Mouse (Mus musculus) A20 (cell line): ENCODE measurements around the gene Cops6.

Experiments used
- DNase-seq: peaks from one replicate; pipeline ENCODE4 v3.0.0-alpha.2; 2011; ENCODE audit warnings: low read depth, low spot score

Cops6 gene

DNA sequence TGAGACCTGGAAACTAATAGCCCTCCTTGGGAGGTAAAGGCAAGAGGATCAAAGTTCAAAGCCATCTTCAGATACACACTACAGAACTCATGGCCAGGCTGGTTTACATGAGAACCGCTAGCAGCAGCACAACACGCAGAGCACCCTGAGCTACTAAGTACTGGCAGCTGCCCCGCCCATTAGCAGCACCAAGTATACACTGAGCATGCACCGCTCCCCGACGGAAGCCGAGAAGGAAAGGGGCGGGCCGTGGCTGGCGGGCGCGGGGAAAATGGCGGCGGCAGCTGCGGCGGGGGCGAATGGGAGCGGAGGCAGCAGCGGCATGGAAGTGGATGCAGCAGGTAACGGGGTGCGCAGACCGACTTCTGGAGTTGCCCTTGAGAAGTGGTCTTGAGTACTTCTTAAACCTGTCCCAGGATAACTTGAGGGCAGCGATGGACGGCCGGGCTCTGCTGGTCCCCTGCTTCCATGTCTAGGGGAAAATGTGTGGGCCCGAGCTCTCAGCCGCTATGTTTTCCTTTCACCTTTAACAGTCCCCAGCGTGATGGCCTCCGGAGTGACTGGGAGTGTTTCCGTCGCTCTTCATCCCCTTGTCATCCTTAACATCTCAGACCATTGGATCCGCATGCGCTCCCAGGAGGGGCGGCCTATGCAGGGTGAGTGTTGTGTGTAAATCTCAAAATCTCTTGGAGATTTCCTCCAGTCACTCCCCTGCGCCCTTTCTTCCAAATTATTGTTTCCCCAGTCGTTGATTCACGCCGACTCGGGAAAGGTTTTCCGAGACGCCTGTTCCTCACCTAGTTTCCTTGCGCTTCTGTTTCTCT, at the start of gene Cops6:
Cops6 (plus strand) TSS at position 230 of the 824 bp plus-strand sequence.
- peak; percentile 93 for DNase-seq

DNA sequence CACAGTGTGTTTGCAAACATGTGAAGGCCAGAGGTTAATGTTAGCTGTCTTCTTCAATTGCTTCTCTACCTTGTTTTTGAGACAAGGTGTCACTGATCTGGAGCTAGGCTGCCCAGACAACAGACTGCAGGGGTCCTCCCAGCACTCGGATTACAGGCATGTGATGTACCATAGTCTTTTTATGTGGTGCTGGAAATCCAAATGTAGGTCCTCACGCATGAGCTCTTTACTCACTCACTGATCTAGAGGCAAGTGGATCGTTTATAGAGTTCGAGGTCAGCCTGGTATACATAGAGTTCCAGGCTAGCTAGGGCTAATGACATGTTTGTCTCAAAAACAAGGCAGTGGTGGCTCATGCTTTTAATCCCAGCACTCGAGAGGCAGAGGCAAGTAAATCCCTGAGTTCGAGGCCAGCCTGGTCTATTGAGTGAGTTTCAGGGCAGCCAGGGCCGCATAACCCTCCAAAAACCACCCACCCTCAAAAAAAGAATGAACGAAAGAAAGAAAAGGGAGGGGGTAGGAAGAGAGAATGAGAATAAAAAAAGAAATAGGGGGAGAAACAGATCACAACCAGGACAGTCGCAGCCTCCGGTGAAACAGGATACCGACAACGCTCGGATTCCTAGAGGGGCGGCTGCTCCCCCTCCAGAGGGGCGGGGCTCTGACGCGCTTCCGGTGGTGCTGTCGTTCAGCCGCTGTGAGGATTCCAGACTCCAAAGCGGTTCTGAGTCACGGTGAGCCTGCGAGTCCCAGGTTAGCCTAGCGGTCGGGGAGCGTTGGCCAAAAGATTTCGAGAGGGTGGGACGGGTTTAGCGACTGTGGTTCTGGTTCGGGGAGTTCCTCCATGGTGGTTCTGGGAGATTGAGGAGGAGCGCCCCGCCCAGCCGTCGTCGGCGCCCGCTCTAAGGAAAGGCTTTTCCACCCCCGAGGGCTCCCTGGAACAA, 44.3 kb upstream of the Cops6 start, which contains the start of gene Zscan21:
Zscan21 (plus strand) TSS at position 649 of the 944 bp plus-strand sequence.
- peak; percentile 91 for DNase-seq

DNA sequence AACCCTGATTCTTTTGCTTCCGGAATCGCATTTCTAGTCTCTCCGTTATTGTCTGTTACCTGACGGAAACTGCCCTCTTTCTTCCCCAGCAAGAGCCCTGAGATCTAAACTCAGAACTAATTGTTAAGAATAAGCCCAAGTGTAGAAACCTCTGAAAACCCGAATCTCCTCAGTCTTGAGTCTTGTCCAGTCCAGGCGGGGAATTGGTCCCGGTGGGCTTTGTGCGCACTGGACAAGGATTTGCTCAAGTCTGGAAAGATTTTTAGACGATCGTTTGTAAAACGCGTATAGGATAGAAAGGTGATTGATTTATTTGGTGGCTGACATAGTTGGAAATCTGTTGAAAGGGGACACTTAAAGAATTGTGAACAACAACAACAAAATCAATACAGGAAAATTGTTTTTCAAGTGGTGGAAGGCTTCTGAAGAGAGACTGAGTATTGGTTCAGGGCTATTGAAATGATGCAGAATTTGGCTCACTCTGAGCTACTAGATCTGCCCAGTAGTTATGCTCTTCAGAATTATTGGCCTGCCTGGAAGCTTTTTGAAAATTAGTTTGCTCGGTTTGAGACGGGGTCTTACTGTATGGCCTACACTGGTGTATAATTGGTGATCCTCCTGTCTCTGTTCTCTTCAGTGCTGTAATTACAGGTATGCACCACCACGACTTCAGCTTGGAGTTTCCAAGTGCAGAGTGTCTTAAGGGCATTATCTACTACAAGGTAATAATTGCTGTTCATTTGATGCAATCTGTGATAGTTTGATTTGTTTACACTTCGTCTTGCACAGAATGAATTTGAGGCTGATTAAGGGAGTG, 43.5 kb upstream of the Cops6 start:
- peak; percentile 59 for DNase-seq

DNA sequence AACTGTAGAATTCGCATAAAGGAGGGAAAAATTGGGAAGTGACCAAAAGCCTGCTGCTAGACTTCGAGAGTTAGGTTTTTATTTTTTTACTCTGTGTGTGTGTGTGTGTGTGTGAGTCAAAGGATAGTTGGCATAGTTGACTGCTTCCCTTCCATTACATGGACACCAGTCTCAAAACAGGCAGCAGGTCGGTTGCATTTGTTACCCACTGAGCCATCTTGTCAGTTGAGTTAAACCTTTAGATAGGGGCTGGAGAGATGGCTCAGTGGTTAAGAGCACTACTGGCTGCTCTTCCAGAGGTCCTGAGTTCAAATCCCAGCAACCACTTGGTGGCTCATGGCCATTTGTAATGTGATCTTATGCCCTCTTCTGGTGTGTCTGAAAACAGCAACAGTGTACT, 42.8 kb upstream of the Cops6 start:
- DNase-seq = no peak

DNA sequence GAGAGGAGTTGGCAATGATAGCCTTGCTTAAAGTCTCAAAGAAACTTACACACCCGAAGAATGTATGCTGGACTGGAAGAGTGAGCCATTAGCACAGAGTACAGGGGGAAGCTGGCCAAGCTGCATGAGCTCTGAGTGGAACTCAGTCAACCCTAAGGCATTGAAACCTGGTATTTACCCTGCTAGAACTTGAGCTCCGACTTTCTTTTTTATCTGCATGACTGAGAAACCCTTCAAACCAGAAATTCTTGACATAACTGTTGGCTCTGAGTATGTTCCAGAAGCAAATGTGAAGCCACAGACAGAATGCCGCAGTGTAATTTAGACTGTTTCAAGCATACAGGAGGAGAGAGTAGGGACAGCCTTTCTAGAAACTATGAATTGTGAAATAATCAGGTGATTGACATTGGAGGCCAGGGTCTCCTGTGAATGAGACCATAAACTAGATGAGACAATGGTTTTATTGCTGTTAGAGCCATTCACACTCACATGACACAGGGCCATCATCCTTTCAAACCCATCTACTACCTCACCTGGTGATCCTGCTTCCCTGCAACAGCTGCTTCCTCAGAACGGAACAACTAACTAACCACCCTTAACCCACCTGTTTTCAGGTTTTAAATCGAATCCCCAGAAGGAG, 28.3 kb upstream of the Cops6 start:
- DNase-seq = peak; percentile 14

DNA sequence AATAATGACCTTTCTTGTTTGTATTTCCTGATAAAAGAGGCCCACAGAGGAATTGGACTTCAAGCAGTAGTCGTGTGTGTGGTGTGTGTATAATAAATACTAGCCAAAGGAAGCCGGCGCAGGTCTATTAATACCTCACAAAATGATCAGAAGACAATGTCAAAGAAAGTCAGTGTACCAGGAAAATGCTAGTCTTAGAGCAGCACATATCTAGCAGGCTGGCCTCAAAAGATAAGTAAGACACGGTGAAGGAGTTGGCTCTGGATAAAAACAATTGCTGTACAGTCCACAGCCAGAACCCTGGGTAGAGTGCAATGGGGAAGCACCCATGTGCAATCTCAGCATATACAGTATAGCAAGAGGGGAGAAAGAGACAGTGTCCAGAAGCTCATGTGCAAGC, 23.6 kb upstream of the Cops6 start:
- DNase-seq = no peak

DNA sequence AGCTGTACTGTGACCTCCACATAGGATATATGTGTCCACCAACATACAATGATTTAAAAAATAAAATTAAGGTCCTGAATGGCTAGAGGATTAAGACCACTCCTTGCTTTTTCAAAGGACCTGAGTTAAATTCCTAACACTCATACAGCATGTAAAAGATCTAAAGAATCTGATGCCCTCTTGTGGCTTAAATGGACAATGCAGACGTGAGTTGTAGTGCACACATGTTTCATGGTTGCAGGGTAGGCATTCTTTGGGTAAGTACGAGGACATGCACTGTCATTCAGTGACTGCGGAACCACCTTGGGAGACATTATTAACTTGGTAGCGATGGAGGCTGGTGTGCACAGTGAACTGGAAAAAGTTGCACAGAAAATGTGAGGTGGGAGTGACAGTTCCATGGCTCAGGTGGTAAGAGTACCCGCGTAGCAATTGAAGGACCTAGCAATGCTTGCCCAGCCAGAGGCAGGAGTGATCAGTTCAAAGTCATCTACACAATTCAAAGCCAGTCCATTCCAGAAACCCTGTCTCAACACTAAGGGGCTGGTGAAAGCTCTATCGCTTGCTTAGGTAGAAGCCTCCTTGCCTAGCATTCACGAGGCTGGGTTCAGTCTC, 22.8 kb upstream of the Cops6 start:
- DNase-seq = peak; percentile 71

DNA sequence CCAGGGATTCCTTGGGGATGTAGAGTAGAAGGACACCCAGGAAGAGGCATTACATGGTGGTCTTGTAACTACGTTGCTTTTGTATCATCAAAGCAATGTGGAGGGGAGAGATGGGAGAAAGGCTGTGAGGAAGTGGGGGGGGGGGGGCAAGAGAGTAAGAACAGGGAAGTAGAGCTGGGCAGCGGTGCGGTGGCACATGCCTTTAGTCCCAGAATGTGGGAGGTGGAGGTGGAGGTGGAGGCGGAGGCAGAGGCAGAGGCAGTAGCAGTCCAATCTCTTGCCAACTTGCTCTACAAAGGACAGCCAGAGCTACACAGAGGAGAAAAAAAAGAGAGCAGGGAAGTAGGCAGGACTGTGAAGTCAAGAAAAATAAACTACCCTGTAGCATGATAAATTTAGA, 22.3 kb upstream of the Cops6 start:
- peak; percentile 24 for DNase-seq

DNA sequence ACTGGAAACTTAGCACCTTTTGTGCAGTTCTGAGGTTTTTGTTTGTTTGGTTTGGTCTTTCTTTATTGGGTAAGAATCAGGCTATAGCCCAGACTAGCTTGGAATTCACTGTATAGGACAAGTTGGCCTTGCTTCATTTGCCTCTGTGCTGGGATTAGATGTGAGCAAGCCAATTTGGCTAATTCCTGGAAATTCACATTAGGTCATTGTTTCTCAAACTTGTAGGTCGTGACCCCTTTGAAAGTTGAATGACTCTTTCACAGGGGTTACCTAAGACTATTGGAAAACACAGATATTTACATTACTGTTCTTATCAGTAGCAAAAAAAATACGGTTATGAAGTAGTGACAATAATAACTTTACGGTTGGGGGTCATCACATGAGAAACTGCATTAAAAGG, 6.5 kb upstream of the Cops6 start:
- DNase-seq = no peak

DNA sequence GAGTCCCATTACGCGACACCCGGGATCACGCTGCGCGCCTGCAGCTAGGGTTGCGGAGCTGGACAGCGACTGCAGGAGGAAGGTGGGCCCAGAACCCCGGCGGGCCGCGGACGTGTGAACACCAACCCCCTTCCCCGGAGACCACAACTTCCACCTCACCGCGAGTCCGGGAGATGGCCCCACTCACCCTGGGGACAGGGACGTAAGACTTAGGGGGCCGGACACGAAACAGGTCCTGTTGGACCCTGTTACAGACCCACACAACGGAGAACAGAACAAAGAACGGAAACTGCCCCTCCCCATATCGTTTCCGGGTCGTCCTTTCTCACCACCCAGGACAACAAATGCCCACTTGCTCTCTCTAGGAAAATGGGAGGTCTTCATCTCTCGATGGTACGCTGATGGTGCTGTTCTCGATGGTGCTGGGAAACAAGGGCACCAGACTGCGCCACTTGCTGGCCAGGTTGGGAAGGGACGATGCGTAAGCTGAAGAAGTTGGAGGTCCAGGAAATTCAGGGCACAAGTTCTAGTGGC, 5.4 kb upstream of the Cops6 start, which contains the start of gene Zfp113:
Zfp113 (minus strand) TSS at position 302 of the 534 bp plus-strand sequence.
- peak; percentile 93 for DNase-seq

DNA sequence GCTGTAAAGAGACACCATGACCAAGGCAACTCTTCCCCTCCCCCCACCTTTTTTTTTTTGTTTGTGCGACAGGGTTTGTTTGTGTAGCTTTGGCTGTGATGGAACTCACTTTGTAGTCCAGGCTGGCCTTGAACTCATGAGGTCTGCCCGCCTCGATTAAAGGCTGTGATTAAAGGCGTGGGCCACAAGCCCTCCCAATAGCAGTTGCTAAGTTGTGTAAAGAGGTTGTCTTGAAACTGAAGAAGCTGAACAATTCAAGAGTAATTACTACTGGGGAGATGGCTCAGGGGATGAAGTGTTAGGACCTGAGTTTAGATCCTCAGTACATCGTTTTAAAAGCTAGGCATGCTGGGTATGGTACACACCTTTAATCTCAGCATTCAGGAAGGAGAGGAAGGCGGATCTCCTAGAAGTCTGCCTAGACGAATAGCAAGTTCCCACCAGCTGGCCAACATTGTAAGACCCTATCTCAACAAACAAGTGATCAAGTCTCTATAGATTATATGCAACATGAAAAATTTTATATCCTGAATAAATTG, 578 bp upstream of the Cops6 start:
- no peak for DNase-seq

DNA sequence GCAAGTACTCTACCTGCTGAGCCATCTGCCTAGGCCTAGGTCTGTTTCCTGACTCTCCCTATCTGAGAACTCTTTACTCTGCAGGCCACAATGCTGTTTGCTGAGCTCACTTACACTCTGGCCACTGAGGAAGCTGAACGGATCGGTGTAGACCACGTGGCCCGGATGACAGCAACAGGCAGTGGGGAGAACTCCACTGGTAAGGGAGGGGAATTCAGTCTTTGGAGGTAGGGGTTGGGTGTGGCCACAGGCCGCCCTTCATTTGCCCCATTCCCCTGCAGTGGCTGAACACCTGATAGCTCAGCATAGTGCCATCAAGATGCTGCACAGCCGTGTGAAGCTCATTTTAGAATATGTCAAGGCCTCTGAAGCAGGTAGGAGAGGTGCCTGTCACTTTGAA, 2.2 kb downstream of the Cops6 start:
- DNase-seq = no peak

DNA sequence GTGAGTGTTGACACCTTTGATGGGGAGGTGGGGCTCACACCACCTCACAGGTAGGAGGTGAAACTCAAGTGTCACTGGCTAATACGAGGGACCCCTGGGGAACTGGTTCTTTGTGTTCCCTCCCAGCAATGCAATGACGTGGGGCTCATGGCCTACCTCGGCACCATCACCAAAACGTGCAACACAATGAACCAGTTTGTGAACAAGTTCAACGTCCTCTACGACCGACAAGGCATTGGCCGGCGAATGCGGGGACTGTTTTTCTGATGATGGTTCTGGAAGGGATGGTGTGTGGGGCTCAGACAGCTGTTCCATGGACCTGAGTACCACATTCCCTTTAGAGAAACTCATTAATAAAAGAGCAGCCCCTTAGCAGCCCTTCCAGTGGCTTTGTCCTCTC, 2.7 kb downstream of the Cops6 start:
- DNase-seq = no peak

DNA sequence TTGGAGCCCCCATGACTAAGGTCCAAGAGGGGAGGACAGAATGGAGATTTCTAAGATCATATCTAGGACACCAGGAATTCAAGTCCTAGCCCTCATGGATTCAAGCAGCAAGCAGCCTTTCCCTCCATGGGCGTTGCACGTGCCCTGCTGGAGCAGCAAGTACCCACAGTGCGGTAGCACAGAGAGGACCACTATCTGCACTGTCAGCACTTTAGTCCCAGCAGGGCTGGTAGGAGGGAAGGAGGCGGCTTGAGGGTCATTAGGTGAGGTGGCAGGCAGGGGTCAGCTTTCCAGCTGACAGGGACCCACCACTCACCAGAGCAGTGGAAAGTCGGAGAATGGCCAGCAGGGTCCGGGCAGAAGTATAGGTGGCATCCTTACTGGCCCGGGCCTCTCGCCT, 4.7 kb downstream of the Cops6 start:
- no peak for DNase-seq

DNA sequence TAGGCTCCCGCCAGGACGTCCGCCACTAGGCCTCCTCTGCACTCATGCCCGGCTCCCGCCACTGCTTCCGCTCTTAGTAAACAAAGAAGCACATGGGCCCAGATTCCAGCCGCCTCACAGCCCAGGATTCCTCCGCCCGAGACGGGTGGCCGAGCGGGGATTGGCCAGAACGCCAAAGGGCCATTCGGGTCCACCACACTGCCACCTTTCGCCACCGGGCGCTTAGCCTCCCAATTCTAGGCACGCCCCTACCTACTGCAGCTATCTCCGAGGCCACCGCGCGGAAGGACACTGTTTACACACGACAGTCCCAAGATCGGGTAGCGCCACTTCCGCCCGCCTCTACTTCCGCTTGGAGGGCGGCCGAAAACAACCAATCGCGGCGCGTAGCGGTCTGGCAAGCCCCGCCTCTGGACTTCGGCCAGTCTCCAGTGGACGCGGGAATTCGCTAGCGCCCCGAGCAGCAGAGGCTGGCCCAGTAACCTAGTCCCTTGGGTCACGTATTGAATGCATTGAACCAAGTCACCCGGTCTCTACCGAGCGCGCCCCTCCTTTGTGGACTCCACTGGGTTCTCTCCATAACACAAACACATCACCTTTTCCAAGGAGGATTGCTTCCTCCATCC, 10.2 kb downstream of the Cops6 start:
- DNase-seq = peak; percentile 98

DNA sequence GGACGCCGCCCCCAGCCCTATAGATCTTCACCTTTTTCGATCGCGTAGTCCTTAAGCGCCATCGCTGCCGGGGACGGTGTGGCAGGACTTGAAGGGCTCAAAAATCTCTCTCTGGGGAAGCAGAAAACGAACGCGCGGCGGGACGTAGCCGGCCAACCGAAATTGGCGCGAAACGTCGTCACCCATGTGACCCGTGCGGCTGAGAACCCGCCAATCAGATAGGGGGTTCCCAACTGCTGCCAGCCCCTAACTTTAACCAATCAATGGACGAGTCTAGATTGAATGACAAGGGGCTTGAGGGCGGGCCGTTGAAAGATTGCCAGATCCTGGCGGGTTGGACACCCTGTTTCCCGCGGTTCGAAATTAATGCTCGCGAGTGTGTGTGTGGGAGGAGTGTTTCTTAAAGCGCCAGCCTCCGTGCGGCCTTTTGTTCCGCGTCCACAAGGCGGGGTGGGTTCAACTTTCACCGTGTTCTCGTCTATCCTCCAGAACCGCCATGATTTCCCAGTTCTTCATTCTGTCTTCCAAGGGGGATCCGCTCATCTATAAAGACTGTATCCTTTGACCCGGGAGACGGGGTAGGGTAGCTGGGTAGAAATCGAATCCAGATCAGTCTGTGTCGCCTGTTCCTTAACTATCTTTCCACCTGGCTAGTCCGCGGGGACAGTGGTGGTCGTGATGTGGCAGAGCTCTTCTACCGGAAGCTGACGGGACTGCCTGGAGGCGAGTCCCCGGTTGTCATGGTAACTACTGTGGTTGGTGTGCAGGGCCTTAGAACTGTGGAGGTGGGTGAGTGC, 11.0 kb downstream of the Cops6 start, which contains the start of the genes Ap4m1 and Mcm7:
Ap4m1 (plus strand) TSS at position 308 of the 797 bp plus-strand sequence.
Mcm7 (minus strand) TSS at position 728 of the 797 bp plus-strand sequence.
- DNase-seq = peak; percentile 97

DNA sequence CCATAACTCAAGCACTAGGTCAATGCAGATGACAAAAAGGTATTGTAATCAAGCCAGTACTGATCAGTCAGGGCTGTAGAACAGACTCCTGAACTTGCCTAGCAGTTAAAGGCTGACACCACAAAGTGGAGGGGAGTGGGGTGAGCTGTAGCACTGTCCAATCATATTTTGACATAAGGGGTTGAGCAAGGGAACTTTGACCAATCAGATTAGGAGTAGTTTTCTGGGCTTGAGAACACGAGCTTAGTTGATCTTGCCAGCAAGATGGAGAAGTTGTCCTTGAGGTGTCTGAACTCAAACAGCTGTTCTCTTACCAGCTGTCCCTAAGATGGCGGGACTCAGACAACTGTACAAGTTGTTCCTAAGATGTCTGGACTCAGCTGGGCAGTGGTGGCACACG, 12.3 kb downstream of the Cops6 start:
- DNase-seq = peak; percentile 49

DNA sequence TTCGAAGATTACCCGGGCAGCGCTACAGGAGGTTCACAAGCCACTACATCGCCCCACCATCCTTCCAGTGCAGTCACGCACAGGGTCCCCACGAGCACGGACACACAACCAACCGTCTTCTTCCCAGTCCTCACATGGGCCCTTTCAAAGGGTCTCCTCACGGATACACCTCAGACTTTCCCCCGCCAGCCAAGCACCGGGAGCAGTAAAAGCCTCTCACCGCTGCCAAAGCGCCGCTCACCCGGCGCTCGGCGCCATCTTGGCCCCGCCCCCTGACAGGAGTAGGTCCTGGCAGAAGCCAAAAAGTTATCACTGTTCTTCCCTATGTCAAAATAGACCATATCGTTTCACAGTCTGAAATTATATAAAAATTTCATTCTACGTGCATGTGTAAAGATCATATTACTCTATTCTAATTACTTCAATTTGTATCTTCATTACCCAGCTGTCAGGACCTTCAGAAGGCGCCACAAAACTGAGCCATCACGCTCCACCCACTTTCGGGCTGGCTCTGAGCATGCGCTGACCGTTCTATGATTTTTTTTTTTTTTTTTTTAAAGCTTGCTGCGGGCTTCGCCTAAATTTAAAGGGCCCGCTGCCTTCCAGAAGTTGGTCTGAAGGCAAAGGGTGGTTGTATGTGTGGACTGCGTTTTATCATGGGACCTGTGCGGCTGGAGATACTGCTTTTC, 26.2 kb downstream of the Cops6 start, which contains the start of the genes Taf6 and Cnpy4:
Taf6 (minus strand) TSS at position 502 of the 689 bp plus-strand sequence.
Cnpy4 (plus strand) TSS at position 536 of the 689 bp plus-strand sequence.
- peak; percentile 95 for DNase-seq
